Mouse (Mus musculus) cerebellum, adult 11-12 months (tissue): ENCODE measurements around the gene Sry.

ENCODE experiments used
- DNase-seq: peaks from one replicate; pipeline ENCODE4 v3.0.0; 2022

Sry gene

DNA sequence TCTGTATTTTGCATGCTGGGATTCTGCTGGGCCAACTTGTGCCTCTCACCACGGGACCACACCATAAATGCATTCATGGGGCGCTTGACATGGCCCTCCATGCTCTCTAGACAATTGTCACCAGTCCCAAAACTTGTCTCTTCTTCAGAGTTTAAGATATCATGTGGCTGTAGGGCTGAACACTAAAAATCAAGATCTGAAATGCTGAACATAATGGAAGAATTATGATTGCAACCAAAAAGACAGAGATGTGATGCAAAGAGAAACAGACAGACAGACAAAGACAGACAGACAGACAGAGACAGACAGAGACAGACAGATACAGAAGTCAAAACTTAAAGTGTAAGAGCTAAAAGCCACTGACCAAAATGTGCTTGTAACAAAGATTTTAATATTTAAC, at the start of gene Sry:
TSS of gene Sry (minus strand) at position 101 of the 400 bp plus-strand sequence.
- no peak for DNase-seq
